Mouse (Mus musculus) cortical plate, adult 2 months (tissue): ENCODE measurements around the gene Pbx1. TPM values are rescaled to one million over a fixed set of nuclear protein-coding genes. Genes with fewer than 3 reads are reported as not detected.
"Not testable (repeated sequence)": the region's sequence is repeated elsewhere in the genome, so short reads cannot be mapped to it uniquely, and the experiment has no call there.

Experiments used
- H3K27ac ChIP-seq: fragments of 200-500 bp; 2 replicates; pipeline ENCODE4 v1.5.1; 2012; ENCODE audit warnings: low read length, control low read depth, inconsistent platforms; ENCODE audit not compliant: insufficient read depth
- H3K4me1 ChIP-seq: fragments of 200-500 bp; 2 replicates; pipeline ENCODE4 v1.6.1; 2011; ENCODE audit warnings: low read length; ENCODE audit not compliant: control insufficient read depth, insufficient read depth
- H3K4me3 ChIP-seq: fragments of 200-500 bp; 2 replicates; pipeline ENCODE4 v1.5.1; 2011; ENCODE audit warnings: mild to moderate bottlenecking, low read length, control low read depth; ENCODE audit not compliant: insufficient read depth
- CTCF ChIP-seq: fragments of 200-500 bp; IDR thresholded peaks from 2 replicates; pipeline ENCODE4 v1.5.1; 2011; ENCODE audit warnings: mild to moderate bottlenecking, control low read depth, low read length; ENCODE audit not compliant: insufficient read depth; ENCODE audit errors: extremely low read depth
- POLR2A ChIP-seq: fragments of 200-500 bp; IDR thresholded peaks from 2 replicates; pipeline ENCODE4 v1.6.1; 2011; ENCODE audit warnings: mild to moderate bottlenecking, low read length, control low read depth; ENCODE audit not compliant: insufficient read depth; ENCODE audit errors: extremely low read depth
- polyA plus RNA-seq: library from polyadenylated mRNA; depleted of rRNA; stranded (reverse); fragments of >200 nt; gene quantifications from 2 replicates; pipeline ENCODE4 v1.2.3, GENCODE M21; 2012; rRNA removed

The Pbx1 gene
- 63.4 and 65.5 TPM in 2 replicates for polyA plus RNA-seq

DNA sequence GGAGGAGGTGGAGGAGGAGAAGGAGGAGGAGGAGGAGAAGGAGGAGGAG lies at the start of gene Pbx1:
Pbx1 (minus strand) TSS at position 39 of the 49 bp plus-strand sequence.
- not testable (repeated sequence) for H3K4me1 ChIP-seq
- H3K27ac ChIP-seq: peak within 1 kb of the TSS; percentile 52

DNA sequence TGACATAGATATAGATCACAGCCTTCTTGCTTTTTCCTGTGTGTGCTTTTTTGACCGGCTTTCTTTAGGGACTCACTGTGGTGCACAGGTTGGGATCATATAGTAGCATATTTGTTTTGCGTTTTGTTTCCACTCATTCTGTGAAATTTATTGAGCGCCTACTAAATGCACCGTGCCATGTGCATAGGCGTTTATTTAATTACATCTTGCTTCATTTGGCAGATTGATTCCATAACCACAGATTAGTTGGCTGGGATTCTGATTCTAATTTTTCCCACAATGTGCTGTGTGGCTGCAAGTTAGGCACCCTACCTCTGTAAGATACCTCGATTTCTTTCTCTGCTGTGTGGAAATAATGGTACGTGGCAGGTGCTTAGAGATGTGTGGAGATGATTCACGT lies 47.6 kb upstream of the Pbx1 start:
- no peak overlapping the region for H3K4me3 ChIP-seq

More for the DNA sequence above, at the start of gene Pbx1:
- peak within 1 kb of the TSS; percentile 19 for H3K4me3 ChIP-seq

DNA sequence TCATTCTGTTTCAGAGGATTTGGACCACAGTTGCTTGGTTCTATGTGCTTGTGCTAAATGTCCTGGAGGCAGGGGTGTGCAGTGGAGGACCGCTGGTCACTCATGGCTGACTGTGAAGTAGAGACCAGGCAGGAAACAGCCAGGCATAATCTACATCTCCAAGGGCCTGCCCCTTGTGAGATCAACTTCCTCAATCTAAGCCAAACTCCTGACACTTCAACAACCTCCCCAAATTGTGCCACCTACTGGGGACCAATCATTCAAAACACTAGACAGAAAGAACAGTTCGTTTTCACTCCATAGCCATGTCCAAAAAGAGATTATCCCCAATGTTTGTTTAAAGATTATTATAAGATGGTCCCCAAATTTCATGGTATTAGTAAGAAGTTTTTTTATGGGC lies 46.8 kb upstream of the Pbx1 start:
- no peaks in the 10 kb centered on the region for H3K4me1 ChIP-seq
- TF ChIP-seq POLR2A (no peak), CTCF (no peak)
- no peak overlapping the region for H3K27ac ChIP-seq
- no peak overlapping the region for H3K4me3 ChIP-seq

More for the DNA sequence above, 47.6 kb upstream of the Pbx1 start:
- Histone ChIP-seq H3K27ac (no peak overlapping the region), H3K4me1 (no peaks in the 10 kb centered on the region)
- TF ChIP-seq CTCF (no peak), POLR2A (no peak)

DNA sequence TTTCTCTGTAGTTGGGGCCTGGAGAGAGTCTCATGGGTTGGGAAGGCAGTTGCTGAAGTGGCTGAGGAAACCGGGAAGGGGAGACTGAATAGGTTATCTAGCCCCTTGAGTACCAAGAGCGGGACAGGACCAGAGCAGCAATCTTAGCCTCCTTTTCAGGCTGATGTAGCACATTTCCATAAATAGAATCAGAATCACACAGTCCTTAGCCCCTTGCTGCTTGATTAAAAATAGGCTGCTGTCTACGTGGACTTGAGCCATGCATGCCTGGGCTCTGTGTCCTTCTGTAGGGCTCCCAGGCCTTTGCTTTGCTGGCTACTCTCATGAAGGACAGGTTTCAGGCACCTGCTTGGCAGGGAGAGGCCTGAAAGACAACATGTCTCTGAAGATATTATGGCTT lies 44.8 kb upstream of the Pbx1 start:
- TF ChIP-seq POLR2A (no peak), CTCF (no peak)
- no peaks in the 10 kb centered on the region for H3K4me1 ChIP-seq
- no peak overlapping the region for H3K27ac ChIP-seq
- H3K4me3 ChIP-seq: no peak overlapping the region

GRCm38 (mm10) chr1:168476216-168476897 lies 44.3 kb upstream of the Pbx1 start:
- no peak overlapping the region for H3K27ac ChIP-seq
- no peak for TF ChIP-seq CTCF

DNA sequence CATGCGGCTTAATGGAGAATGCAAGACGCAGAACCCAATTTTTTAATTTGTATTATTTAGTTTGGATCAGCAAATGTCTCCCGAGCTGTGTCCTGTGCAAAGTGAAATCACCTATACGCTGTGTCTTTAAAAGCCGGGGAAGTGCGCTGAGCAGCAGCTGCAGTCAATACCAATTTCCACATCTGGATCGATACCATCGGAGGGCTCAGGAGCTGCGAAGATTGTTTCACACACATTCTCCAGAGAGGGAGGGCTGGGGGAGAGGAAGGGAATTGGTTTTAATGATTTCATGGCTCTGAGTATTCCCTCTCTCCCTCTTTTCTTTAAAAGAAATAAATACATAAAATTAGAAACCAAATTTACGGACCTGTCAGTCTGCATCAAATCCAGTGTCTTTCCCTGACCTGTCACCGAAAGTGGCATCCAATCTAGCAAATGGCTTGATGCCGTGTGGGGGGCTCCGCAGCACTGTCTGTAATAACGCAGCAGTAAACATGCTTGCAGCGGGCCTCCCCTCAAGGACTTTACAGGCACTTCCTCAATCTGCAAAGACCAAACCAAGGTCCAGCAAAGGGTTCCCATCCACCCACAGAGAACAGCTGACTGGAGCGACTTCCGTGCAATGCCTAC lies 43.6 kb upstream of the Pbx1 start:
- Histone ChIP-seq H3K4me1 (no peaks in the 10 kb centered on the region), H3K27ac (no peak overlapping the region), H3K4me3 (no peak overlapping the region)
- no peak for TF ChIP-seq POLR2A
- no peak for TF ChIP-seq CTCF

More at GRCm38 (mm10) chr1:168476216-168476897, 44.3 kb upstream of the Pbx1 start:
- Histone ChIP-seq H3K4me1 (no peaks in the 10 kb centered on the region), H3K4me3 (no peak overlapping the region)

DNA sequence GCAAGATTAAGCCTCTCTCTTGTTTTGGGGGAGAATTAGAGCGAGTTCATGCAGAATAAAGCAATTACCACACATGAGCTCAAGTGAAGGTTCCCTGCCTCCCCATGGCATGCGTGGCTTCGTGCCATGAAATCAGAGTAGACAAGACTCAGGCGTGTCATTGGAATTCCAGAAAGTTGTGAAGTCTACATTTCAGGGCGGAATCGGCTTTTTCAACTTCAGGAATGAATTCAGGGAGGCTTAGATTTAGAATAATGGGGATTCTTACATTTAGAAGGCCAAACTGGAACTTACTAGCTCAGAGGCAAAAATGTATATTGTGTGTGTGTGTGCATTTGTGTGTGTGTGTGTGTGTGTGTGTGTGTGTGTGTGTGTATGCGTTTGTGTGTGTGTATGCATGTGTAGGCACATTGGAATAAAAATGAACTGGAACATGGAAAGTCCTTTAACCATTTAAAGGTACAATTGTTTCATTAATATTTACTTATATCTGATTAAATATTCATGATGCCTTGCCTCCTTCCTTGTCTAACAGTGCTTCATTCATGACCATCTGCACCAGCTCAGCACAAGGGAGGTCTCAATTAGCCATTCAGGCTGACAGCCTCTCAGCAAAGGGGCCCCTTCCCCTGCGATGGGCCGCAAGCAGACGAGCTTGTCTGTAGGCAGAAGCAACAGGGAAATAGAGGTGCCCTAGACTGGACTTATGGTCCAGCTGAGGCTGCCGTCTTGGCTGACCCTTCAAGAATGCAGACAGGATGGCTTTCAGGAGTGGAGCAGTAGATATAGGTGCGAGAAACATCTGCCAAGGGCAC lies 41.4 kb upstream of the Pbx1 start:
- Histone ChIP-seq H3K4me1 (no peaks in the 10 kb centered on the region), H3K4me3 (no peak overlapping the region), H3K27ac (no peak overlapping the region)
- TF ChIP-seq POLR2A: no peak
- no peak for TF ChIP-seq CTCF

GRCm38 (mm10) chr1:168472545-168473254 lies 40.6 kb upstream of the Pbx1 start:
- H3K27ac ChIP-seq: no peak overlapping the region
- H3K4me1 ChIP-seq: no peaks in the 10 kb centered on the region
- H3K4me3 ChIP-seq: no peak overlapping the region
- TF ChIP-seq CTCF: no peak
- no peak for TF ChIP-seq POLR2A

GRCm38 (mm10) chr1:168459426-168459825 lies 27.4 kb upstream of the Pbx1 start:
- H3K4me1 ChIP-seq: no peaks in the 10 kb centered on the region
- no peak overlapping the region for H3K4me3 ChIP-seq
- TF ChIP-seq POLR2A (no peak), CTCF (no peak)
- no peak overlapping the region for H3K27ac ChIP-seq
